Mouse (Mus musculus): ENCODE data around the gene Clybl. TPM values are rescaled to one million over a fixed set of nuclear protein-coding genes. Genes with fewer than 3 reads are reported as not detected.

Gene Clybl
- total and polyA plus RNA-seq, 2 experiments, result 15.3 to 23.4 TPM

GRCm38 (mm10) chr14:122384447-122385237 lies 203.1 kb downstream of the Clybl start:
- TF ChIP-seq POLR2A (IDR thresholded peaks at IDR 0.05; ENCODE audit: extremely low read depth, insufficient read depth, low read length) (no peak), CTCF (IDR thresholded peaks at IDR 0.05; ENCODE audit: low read depth, low read length) (no peak)
- no peaks in the 10 kb centered on the region for H3K27me3 ChIP-seq (ENCODE audit: control insufficient read depth, insufficient read depth, low read length)
- no peaks in the 10 kb centered on the region for H3K79me2 ChIP-seq (ENCODE audit: control insufficient read depth, insufficient read depth, low read length)
- H3K4me1 ChIP-seq (ENCODE audit: control insufficient read depth, insufficient read depth, low read length), result no peaks in the 10 kb centered on the region
- H3K27ac ChIP-seq (replicated peaks; ENCODE audit: insufficient read depth, low read depth, low read length), result no peak overlapping the region
- 90% methylated on average over 21 of the region's 21 CpGs for WGBS
- DNase-seq (ENCODE audit: extremely low read depth, low read depth, low spot score), result no peak
- no peak overlapping the region for H3K9ac ChIP-seq (ENCODE audit: low read depth, low read length)
- peaks cover 2% of the 10 kb centered on the region; the same call in 1 of the 2 replicates for H3K36me3 ChIP-seq (ENCODE audit: control insufficient read depth, insufficient read depth, low read length)
- no peak overlapping the region for H3K4me3 ChIP-seq (ENCODE audit: insufficient read depth, low read depth, low read length)

GRCm38 (mm10) chr14:122385238-122385534 lies 203.7 kb downstream of the Clybl start:
- Histone ChIP-seq H3K4me3 (ENCODE audit: insufficient read depth, low read depth, low read length) (no peak overlapping the region), H3K79me2 (ENCODE audit: control insufficient read depth, insufficient read depth, low read length) (no peaks in the 10 kb centered on the region), H3K9ac (ENCODE audit: low read depth, low read length) (no peak overlapping the region), H3K4me1 (ENCODE audit: control insufficient read depth, insufficient read depth, low read length) (no peaks in the 10 kb centered on the region), H3K27ac (replicated peaks; ENCODE audit: insufficient read depth, low read depth, low read length) (no peak overlapping the region), H3K27me3 (ENCODE audit: control insufficient read depth, insufficient read depth, low read length) (no peaks in the 10 kb centered on the region), H3K36me3 (ENCODE audit: control insufficient read depth, insufficient read depth, low read length) (peaks cover 2% of the 10 kb centered on the region; the same call in 1 of the 2 replicates)
- DNase-seq (ENCODE audit: extremely low read depth, low read depth, low spot score), result no peak
- TF ChIP-seq CTCF (IDR thresholded peaks at IDR 0.05; ENCODE audit: low read depth, low read length), result no peak
- no peak for TF ChIP-seq POLR2A (IDR thresholded peaks at IDR 0.05; ENCODE audit: extremely low read depth, insufficient read depth, low read length)
- WGBS, result 79% methylated on average over 3 of the region's 3 CpGs

DNA sequence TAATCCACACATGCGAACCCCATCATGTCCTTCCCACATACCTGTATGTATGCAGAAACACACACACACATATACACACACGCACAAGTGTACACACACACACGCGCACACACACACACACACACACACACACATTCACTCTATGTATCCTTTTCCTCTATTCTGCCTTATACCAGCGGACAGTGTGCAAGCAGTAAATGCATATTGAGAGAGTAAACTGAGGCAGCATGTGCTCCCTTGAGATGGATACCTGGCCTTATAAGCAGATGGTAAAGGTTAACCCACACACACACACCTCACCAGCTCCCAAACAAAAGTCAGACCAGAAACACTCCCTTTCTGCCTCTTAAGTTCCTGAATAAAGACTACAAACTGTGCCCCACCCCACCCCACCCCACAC lies 204.3 kb downstream of the Clybl start:
- Histone ChIP-seq H3K4me1 (ENCODE audit: control insufficient read depth, insufficient read depth, low read length) (no peaks in the 10 kb centered on the region), H3K9ac (ENCODE audit: low read depth, low read length) (no peak overlapping the region), H3K36me3 (ENCODE audit: control insufficient read depth, insufficient read depth, low read length) (peaks cover 2% of the 10 kb centered on the region; the same call in 1 of the 2 replicates), H3K79me2 (ENCODE audit: control insufficient read depth, insufficient read depth, low read length) (no peaks in the 10 kb centered on the region), H3K27ac (replicated peaks; ENCODE audit: insufficient read depth, low read depth, low read length) (no peak overlapping the region), H3K27me3 (ENCODE audit: control insufficient read depth, insufficient read depth, low read length) (no peaks in the 10 kb centered on the region), H3K4me3 (ENCODE audit: insufficient read depth, low read depth, low read length) (no peak overlapping the region)
- 92% methylated on average over 5 of the region's 5 CpGs for WGBS
- no peak for DNase-seq (ENCODE audit: extremely low read depth, low read depth, low spot score)
- no peak for TF ChIP-seq CTCF (IDR thresholded peaks at IDR 0.05; ENCODE audit: low read depth, low read length)

GRCm38 (mm10) chr14:122386281-122387130 lies 205.0 kb downstream of the Clybl start:
- H3K27me3 ChIP-seq (ENCODE audit: control insufficient read depth, insufficient read depth, low read length), result no peaks in the 10 kb centered on the region
- H3K36me3 ChIP-seq (ENCODE audit: control insufficient read depth, insufficient read depth, low read length), result peaks cover 2% of the 10 kb centered on the region; the same call in 1 of the 2 replicates
- H3K9ac ChIP-seq (ENCODE audit: low read depth, low read length), result no peak overlapping the region
- H3K4me3 ChIP-seq (ENCODE audit: insufficient read depth, low read depth, low read length), result no peak overlapping the region
- no peak overlapping the region for H3K27ac ChIP-seq (replicated peaks; ENCODE audit: insufficient read depth, low read depth, low read length)
- H3K79me2 ChIP-seq (ENCODE audit: control insufficient read depth, insufficient read depth, low read length), result no peaks in the 10 kb centered on the region
- TF ChIP-seq POLR2A (IDR thresholded peaks at IDR 0.05; ENCODE audit: extremely low read depth, insufficient read depth, low read length), result no peak
- TF ChIP-seq CTCF (IDR thresholded peaks at IDR 0.05; ENCODE audit: low read depth, low read length), result no peak
- DNase-seq (ENCODE audit: extremely low read depth, low read depth, low spot score), result no peak
- WGBS, result 94% methylated on average over 17 of the region's 17 CpGs
- no peaks in the 10 kb centered on the region for H3K4me1 ChIP-seq (ENCODE audit: control insufficient read depth, insufficient read depth, low read length)

DNA sequence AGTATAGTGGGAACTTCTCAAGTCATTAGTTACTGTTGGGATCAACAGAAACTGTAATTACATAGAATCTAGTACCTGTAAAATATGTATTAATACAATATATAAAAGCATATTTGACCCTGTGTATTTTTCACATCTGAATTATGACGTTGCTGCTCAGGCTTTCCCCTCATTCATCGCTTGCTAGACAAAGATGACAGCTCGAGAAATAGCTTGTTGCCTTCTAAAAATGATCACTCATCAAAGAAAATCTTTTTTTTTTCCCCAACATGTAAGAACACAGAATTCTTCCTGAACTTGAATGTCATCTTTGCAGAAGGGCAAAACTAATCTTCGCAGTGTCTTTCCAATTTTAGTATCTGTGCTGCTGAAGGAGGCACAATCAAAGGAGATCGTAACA lies 206.3 kb downstream of the Clybl start:
- WGBS, result 91% methylated on average over 5 of the region's 5 CpGs
- no peak overlapping the region for H3K9ac ChIP-seq (ENCODE audit: low read depth, low read length)
- H3K4me1 ChIP-seq (ENCODE audit: control insufficient read depth, insufficient read depth, low read length), result no peaks in the 10 kb centered on the region
- no peak overlapping the region for H3K4me3 ChIP-seq (ENCODE audit: insufficient read depth, low read depth, low read length)
- H3K27ac ChIP-seq (replicated peaks; ENCODE audit: insufficient read depth, low read depth, low read length), result no peak overlapping the region
- TF ChIP-seq CTCF (IDR thresholded peaks at IDR 0.05; ENCODE audit: low read depth, low read length), result no peak
- no peak for TF ChIP-seq POLR2A (IDR thresholded peaks at IDR 0.05; ENCODE audit: extremely low read depth, insufficient read depth, low read length)
- H3K27me3 ChIP-seq (ENCODE audit: control insufficient read depth, insufficient read depth, low read length), result no peaks in the 10 kb centered on the region
- peaks cover 2% of the 10 kb centered on the region; the same call in 1 of the 2 replicates for H3K36me3 ChIP-seq (ENCODE audit: control insufficient read depth, insufficient read depth, low read length)
- no peak for DNase-seq (ENCODE audit: extremely low read depth, low read depth, low spot score)
- H3K79me2 ChIP-seq (ENCODE audit: control insufficient read depth, insufficient read depth, low read length), result no peaks in the 10 kb centered on the region
